Mouse (Mus musculus): ENCODE results near the gene Ctxn1. TPM values are rescaled to one million over a fixed set of nuclear protein-coding genes. Genes with fewer than 3 reads are reported as not detected.

Gene Ctxn1
- total RNA-seq, 2 experiments from 2014 or later: 0.57 to 0.97 TPM

GRCm38 (mm10) chr8:4252934-4253841, 5.9 kb downstream of the Ctxn1 start, which contains the start of gene Snapc2:
Gene Snapc2, plus strand, starts transcription at chr8:4253080.
- DNase-seq: peak; percentile 97 to 98
- intact Hi-C loops (cut with DNase I): loop anchor here (2.0 to 10.0 kb wide), 8 partner anchors 14 to 738 kb away; partner anchors contain the start of genes Evi5l, Gm49320, Map2k7 and Pcp2

GRCm38 (mm10) chr8:4252116-4252760, 6.8 kb downstream of the Ctxn1 start:
- DNase-seq: no peak
- intact Hi-C loops (cut with DNase I): loop anchor here (2.0 to 10.0 kb wide), 8 partner anchors 13 to 737 kb away; partner anchors contain the start of genes Evi5l, Gm49320, Map2k7 and Pcp2

- DNase-seq: peak; percentile 82 to 88
- intact Hi-C loops (cut with DNase I): loop anchor here (2.0 to 10.0 kb wide), 8 partner anchors 72 to 736 kb away; partner anchors contain the start of genes Evi5l, Pcp2, Pet100 and Pnpla6
These were observed 8.6 kb downstream of the Ctxn1 start for GRCm38 (mm10) chr8:4250306-4250970.

- peak in 1 of 2 experiments; percentile 17 for DNase-seq
- intact Hi-C loops (cut with DNase I): no loop called here
These were observed 9.9 kb downstream of the Ctxn1 start for GRCm38 (mm10) chr8:4249213-4249612.

GRCm38 (mm10) chr8:4247951-4248540, 11.0 kb downstream of the Ctxn1 start, which contains the start of gene Tgfbr3l:
Gene Tgfbr3l, plus strand, starts transcription at chr8:4248214.
- intact Hi-C loops (cut with DNase I): no loop called here

GRCm38 (mm10) chr8:4247241-4247640, 11.8 kb downstream of the Ctxn1 start:
- DNase-seq: no peak
- intact Hi-C loops (cut with DNase I): no loop called here

More at GRCm38 (mm10) chr8:4247951-4248540, 11.0 kb downstream of the Ctxn1 start, which contains the start of gene Tgfbr3l:
- no peak for DNase-seq

GRCm38 (mm10) chr8:4245737-4246136, 13.3 kb downstream of the Ctxn1 start:
- DNase-seq: no peak
- intact Hi-C loops (cut with DNase I): no loop called here

GRCm38 (mm10) chr8:4245061-4245460, 14.0 kb downstream of the Ctxn1 start:
- DNase-seq: no peak
- intact Hi-C loops (cut with DNase I): no loop called here

GRCm38 (mm10) chr8:4239193-4239890, 19.7 kb downstream of the Ctxn1 start:
- DNase-seq: no peak
- intact Hi-C loops (cut with DNase I): loop anchor here (2.0 kb wide), 1 partner anchor 13 kb away; the partner anchor contains the start of gene Snapc2

- peak; percentile 99 to 100 for DNase-seq
- intact Hi-C loops (cut with DNase I): loop anchor here (2.0 kb wide), 1 partner anchor 14 kb away; the partner anchor contains the start of gene Snapc2
These were observed 20.5 kb downstream of the Ctxn1 start, which contains the start of the genes Map2k7 and Gm49320 for GRCm38 (mm10) chr8:4238434-4239192. Gene Map2k7, plus strand, starts transcription at chr8:4238740. Gene Gm49320, plus strand, starts transcription at chr8:4238865.

- DNase-seq: no peak
- intact Hi-C loops (cut with DNase I): loop anchor here (2.0 kb wide), 1 partner anchor 15 kb away; the partner anchor contains the start of gene Snapc2
These were observed 21.1 kb downstream of the Ctxn1 start for GRCm38 (mm10) chr8:4237814-4238433.

GRCm38 (mm10) chr8:4230612-4231351, 28.3 kb downstream of the Ctxn1 start:
- intact Hi-C loops (cut with DNase I): no loop called here
- DNase-seq: no peak

- DNase-seq: no peak
- intact Hi-C loops (cut with DNase I): no loop called here
These were observed 29.3 kb downstream of the Ctxn1 start for GRCm38 (mm10) chr8:4229784-4230183.

GRCm38 (mm10) chr8:4227919-4228318, 31.2 kb downstream of the Ctxn1 start:
- intact Hi-C loops (cut with DNase I): no loop called here
- no peak for DNase-seq

- intact Hi-C loops (cut with DNase I): no loop called here
- DNase-seq: no peak
These were observed 32.2 kb downstream of the Ctxn1 start, which contains the start of gene Lrrc8e for GRCm38 (mm10) chr8:4226739-4227347. Gene Lrrc8e, plus strand, starts transcription at chr8:4226827.

GRCm38 (mm10) chr8:4226323-4226722, 32.8 kb downstream of the Ctxn1 start:
- intact Hi-C loops (cut with DNase I): no loop called here
- no peak for DNase-seq

- intact Hi-C loops (cut with DNase I): no loop called here
- DNase-seq: no peak
These were observed 37.0 kb downstream of the Ctxn1 start for GRCm38 (mm10) chr8:4222059-4222458.
